Mouse (Mus musculus) heart, adult 11 months (tissue): ENCODE results near the gene Csmd2.
"Not testable (repeated sequence)": the region's sequence is repeated elsewhere in the genome, so short reads cannot be mapped to it uniquely, and the experiment has no call there.

Source experiments
- DNase-seq: peaks from one replicate; pipeline ENCODE4 v3.0.0; 2022

The Csmd2 gene

GRCm38 (mm10) chr4:128048716-128049115 lies 61.1 kb downstream of the Csmd2 start:
- no peak for DNase-seq

GRCm38 (mm10) chr4:128052701-128053100 lies 65.0 kb downstream of the Csmd2 start:
- DNase-seq = no peak

- DNase-seq = not testable (repeated sequence)
Measured at GRCm38 (mm10) chr4:128061274-128061673, 73.6 kb downstream of the Csmd2 start.

- DNase-seq = no peak
Measured at GRCm38 (mm10) chr4:128067189-128067588, 79.5 kb downstream of the Csmd2 start.

- no peak for DNase-seq
Measured at GRCm38 (mm10) chr4:128084466-128084865, 96.8 kb downstream of the Csmd2 start.

GRCm38 (mm10) chr4:128085096-128085495 lies 97.4 kb downstream of the Csmd2 start:
- DNase-seq = no peak

- DNase-seq = peak; percentile 95
Measured at GRCm38 (mm10) chr4:128087147-128087606, 99.5 kb downstream of the Csmd2 start.

- peak; percentile 91 for DNase-seq
Measured at GRCm38 (mm10) chr4:128087704-128088103, 100.0 kb downstream of the Csmd2 start.

GRCm38 (mm10) chr4:128088264-128088663 lies 100.6 kb downstream of the Csmd2 start:
- no peak for DNase-seq

- DNase-seq = no peak
Measured at GRCm38 (mm10) chr4:128091938-128092337, 104.3 kb downstream of the Csmd2 start.

- no peak for DNase-seq
Measured at GRCm38 (mm10) chr4:128099515-128099914, 111.9 kb downstream of the Csmd2 start.

GRCm38 (mm10) chr4:128100541-128100940 lies 112.9 kb downstream of the Csmd2 start:
- DNase-seq = no peak

GRCm38 (mm10) chr4:128116331-128116730 lies 128.7 kb downstream of the Csmd2 start:
- DNase-seq = no peak

GRCm38 (mm10) chr4:128123281-128123680 lies 135.6 kb downstream of the Csmd2 start:
- no peak for DNase-seq

GRCm38 (mm10) chr4:128124738-128125137 lies 137.1 kb downstream of the Csmd2 start:
- DNase-seq = no peak

- DNase-seq = no peak
Measured at GRCm38 (mm10) chr4:128128546-128128945, 140.9 kb downstream of the Csmd2 start.

- no peak for DNase-seq
Measured at GRCm38 (mm10) chr4:128130611-128131142, 143.0 kb downstream of the Csmd2 start.

- DNase-seq = no peak
Measured at GRCm38 (mm10) chr4:128131666-128132065, 144.0 kb downstream of the Csmd2 start.

GRCm38 (mm10) chr4:128132876-128133646 lies 145.4 kb downstream of the Csmd2 start:
- no peak for DNase-seq

GRCm38 (mm10) chr4:128134348-128134994 lies 146.8 kb downstream of the Csmd2 start:
- DNase-seq = no peak

GRCm38 (mm10) chr4:128135014-128135622 lies 147.5 kb downstream of the Csmd2 start:
- no peak for DNase-seq

GRCm38 (mm10) chr4:128139991-128140390 lies 152.3 kb downstream of the Csmd2 start:
- DNase-seq = no peak
